Comparison of ENCODE assay signal across 11 mouse cellular contexts in genomic region chr2:71531124-71531590, GRCm38 (mm10). TPM values are rescaled to one million over a fixed set of nuclear protein-coding genes. Genes with fewer than 3 reads are reported as not detected.
DNase-seq lines count a peak whose midpoint lies in the region; ATAC-seq and TF ChIP-seq lines count a peak whose summit lies in the region.
"Had no signal": no experiment of that assay in that cellular context is flagged by ENCODE, and none has a peak within 500 bp of the region (broad histone marks: within the 10 kb centered on the region; RNA-seq: fewer than 3 reads in every experiment).

No protein-coding gene starts in this region.

- peak; percentile 42 for DNase-seq in midbrain, embryonic 10.5 days (ENCODE audit: low spot score)
- DNase-seq in midbrain, postnatal 0 days (ENCODE audit: low spot score), result no peak
- no peak for DNase-seq in embryonic facial prominence, embryonic 10.5 days (ENCODE audit: low spot score)
- no peak for DNase-seq in forebrain, postnatal 0 days
- DNase-seq in spleen, postnatal 36 days (ENCODE audit: low spot score in 2 of 2), result no peak
- DNase-seq in layer of hippocampus, postnatal 25 days (ENCODE audit: extremely low spot score in 1 of 2, low spot score in 1 of 2), result no peak

- no peak overlapping the region for H3K27ac ChIP-seq in midbrain, embryonic 10.5 days (replicated peaks)
- H3K27ac ChIP-seq in midbrain, postnatal 0 days (ENCODE audit: low read depth, low read length), result no peak overlapping the region
- peak overlapping the region; percentile 89 for H3K27ac ChIP-seq in embryonic facial prominence, embryonic 10.5 days (replicated peaks)
- H3K27ac ChIP-seq in forebrain, postnatal 0 days (ENCODE audit: low read depth, low read length), result peak overlapping the region; percentile 92
- H3K27ac ChIP-seq in midbrain, embryonic 16.5 days (ENCODE audit: low read length), result peak overlapping the region; percentile 31
- H3K27ac ChIP-seq: liver, embryonic 15.5 days had no signal

- H3K36me3 ChIP-seq in midbrain, embryonic 10.5 days, result no peaks in the 10 kb centered on the region
- no peaks in the 10 kb centered on the region for H3K36me3 ChIP-seq in midbrain, postnatal 0 days (ENCODE audit: insufficient read depth, low read length)
- H3K36me3 ChIP-seq in embryonic facial prominence, embryonic 10.5 days (replicated peaks), result no peaks in the 10 kb centered on the region
- H3K36me3 ChIP-seq in forebrain, postnatal 0 days (ENCODE audit: insufficient read depth), result no peaks in the 10 kb centered on the region
- H3K36me3 ChIP-seq in midbrain, embryonic 16.5 days (ENCODE audit: control insufficient read depth, insufficient read depth, low read length), result no peaks in the 10 kb centered on the region
- H3K36me3 ChIP-seq: liver, embryonic 15.5 days had no signal

- peak overlapping the region; percentile 56 for H3K4me3 ChIP-seq in midbrain, embryonic 10.5 days
- H3K4me3 ChIP-seq in midbrain, postnatal 0 days (ENCODE audit: low read depth, low read length), result no peak overlapping the region
- peak overlapping the region; percentile 65 for H3K4me3 ChIP-seq in embryonic facial prominence, embryonic 10.5 days
- H3K4me3 ChIP-seq in forebrain, postnatal 0 days (ENCODE audit: low read depth, low read length), result peak overlapping the region; percentile 47
- peak overlapping the region; percentile 39 for H3K4me3 ChIP-seq in midbrain, embryonic 16.5 days (ENCODE audit: low read depth, low read length)
- H3K4me3 ChIP-seq: liver, embryonic 15.5 days had no signal

- no peak overlapping the region for H3K4me2 ChIP-seq in midbrain, postnatal 0 days (ENCODE audit: low read depth, low read length, poor library complexity, severe bottlenecking)
- H3K4me2 ChIP-seq in forebrain, postnatal 0 days (ENCODE audit: low read depth), result peak overlapping the region; percentile 63
- H3K4me2 ChIP-seq in midbrain, embryonic 16.5 days (ENCODE audit: low read length), result no peak overlapping the region
- H3K4me2 ChIP-seq: liver, embryonic 15.5 days had no signal

- WGBS in midbrain, embryonic 10.5 days, result 0% methylated on average over 12 of the region's 12 CpGs
- WGBS in midbrain, postnatal 0 days, result 2% methylated on average over 11 of the region's 12 CpGs
- WGBS in embryonic facial prominence, embryonic 10.5 days, result under 1% methylated on average over 12 of the region's 12 CpGs
- WGBS in forebrain, postnatal 0 days, result 5% methylated on average over 12 of the region's 12 CpGs
- WGBS in midbrain, embryonic 16.5 days, result 1% methylated on average over 12 of the region's 12 CpGs

- no peak overlapping the region for H3K9ac ChIP-seq in midbrain, postnatal 0 days (replicated peaks; ENCODE audit: low read length, poor library complexity, severe bottlenecking)
- H3K9ac ChIP-seq in forebrain, postnatal 0 days, result peak overlapping the region; percentile 71
- no peak overlapping the region; the same call in 1 of the 2 replicates for H3K9ac ChIP-seq in midbrain, embryonic 16.5 days (ENCODE audit: low read depth, low read length)
- H3K9ac ChIP-seq: liver, embryonic 15.5 days had no signal

- H3K9me3 ChIP-seq in midbrain, embryonic 10.5 days (replicated peaks), result no peaks in the 10 kb centered on the region
- H3K9me3 ChIP-seq in midbrain, postnatal 0 days (ENCODE audit: low read length), result no peaks in the 10 kb centered on the region
- no peaks in the 10 kb centered on the region for H3K9me3 ChIP-seq in embryonic facial prominence, embryonic 10.5 days
- H3K9me3 ChIP-seq in forebrain, postnatal 0 days (ENCODE audit: low read length), result no peaks in the 10 kb centered on the region
- H3K9me3 ChIP-seq in midbrain, embryonic 16.5 days (replicated peaks; ENCODE audit: control insufficient read depth, low read length, poor library complexity, severe bottlenecking), result no peaks in the 10 kb centered on the region
- H3K9me3 ChIP-seq: liver, embryonic 15.5 days had no signal

- TF ChIP-seq CTCF in midbrain, postnatal 0 days (IDR thresholded peaks at IDR 0.05), result no peak
- no peak for TF ChIP-seq CTCF in forebrain, postnatal 0 days (IDR thresholded peaks at IDR 0.05; ENCODE audit: low read depth)

- ATAC-seq in midbrain, postnatal 0 days (ENCODE audit: low FRiP score), result no peak
- no peak for ATAC-seq in forebrain, postnatal 0 days
- no peak for ATAC-seq in midbrain, embryonic 16.5 days
- ATAC-seq in CD4-positive, CD25-positive, alpha-beta regulatory T cell, adult 4 months, result no peak

- H3K4me1 ChIP-seq in midbrain, embryonic 10.5 days, result peaks cover 29% of the 10 kb centered on the region
- H3K4me1 ChIP-seq in midbrain, postnatal 0 days (ENCODE audit: insufficient read depth, low read length), result 0 out of 2 replicates have a peak, but pooled peaks cover 5% of the 10 kb centered on the region
- H3K4me1 ChIP-seq in embryonic facial prominence, embryonic 10.5 days, result peaks cover 76% of the 10 kb centered on the region
- peaks cover 3% of the 10 kb centered on the region; the same call in 1 of the 2 replicates for H3K4me1 ChIP-seq in forebrain, postnatal 0 days (ENCODE audit: insufficient read depth)
- H3K4me1 ChIP-seq in midbrain, embryonic 16.5 days (ENCODE audit: control insufficient read depth, insufficient read depth, low read length), result peaks cover 8% of the 10 kb centered on the region; the same call in 1 of the 2 replicates

- peaks cover 100% of the 10 kb centered on the region for H3K27me3 ChIP-seq in midbrain, embryonic 10.5 days (ENCODE audit: low read depth, poor library complexity, severe bottlenecking)
- peaks cover 79% of the 10 kb centered on the region for H3K27me3 ChIP-seq in midbrain, postnatal 0 days (ENCODE audit: insufficient read depth, low read length)
- peaks cover 100% of the 10 kb centered on the region for H3K27me3 ChIP-seq in embryonic facial prominence, embryonic 10.5 days (replicated peaks; ENCODE audit: low read depth, poor library complexity, severe bottlenecking)
- peaks cover 34% of the 10 kb centered on the region for H3K27me3 ChIP-seq in forebrain, postnatal 0 days (ENCODE audit: insufficient read depth, low read length)
- peaks cover 65% of the 10 kb centered on the region for H3K27me3 ChIP-seq in midbrain, embryonic 16.5 days (ENCODE audit: control insufficient read depth, insufficient read depth, low read depth, low read length)

RNA-seq across cellular contexts. Expression of gene Dlx1, which starts 3.2 kb away (rescaled TPM):
- polyA plus RNA-seq in midbrain, embryonic 10.5 days (2016; fragmentation: Nextera tagmentation; extraction: Ambion mirVana), result 12.2 and 22.4 TPM in 2 replicates
- total RNA-seq in midbrain, postnatal 0 days (2014; rRNA removed), result 2.8 and 8.8 TPM in 2 replicates
- 10.5 and 25.5 TPM in 2 replicates for polyA plus RNA-seq in midbrain, postnatal 0 days (2015; fragmentation: Nextera tagmentation; extraction: Ambion mirVana)
- polyA plus RNA-seq in embryonic facial prominence, embryonic 10.5 days (2016; fragmentation: Nextera tagmentation; extraction: Ambion mirVana), result 46.1 and 69.6 TPM in 2 replicates
- 73.5 and 80.2 TPM in 2 replicates for total RNA-seq in forebrain, postnatal 0 days (2014; rRNA removed)
- polyA plus RNA-seq in forebrain, postnatal 0 days (2015; fragmentation: Nextera tagmentation; extraction: Ambion mirVana), result 105 and 139 TPM in 2 replicates
- 31.5 and 55.5 TPM in 2 replicates for polyA plus RNA-seq in midbrain, embryonic 16.5 days (2015; fragmentation: Nextera tagmentation; extraction: Ambion mirVana)
- 10 to 100 TPM; 13.6 to 19.3 TPM for total RNA-seq in layer of hippocampus, postnatal 25 days (2021)
- not detected for polyA plus RNA-seq in CD4-positive, CD25-positive, alpha-beta regulatory T cell, adult 4 months (2017; shearing (Covaris generic))

RNA-seq across cellular contexts. Expression of gene Dlx2, which starts 15.4 kb away (rescaled TPM):
- 6.2 and 9.2 TPM in 2 replicates for polyA plus RNA-seq in midbrain, embryonic 10.5 days (2016; fragmentation: Nextera tagmentation; extraction: Ambion mirVana)
- 0.38 and 1.2 TPM in 2 replicates for total RNA-seq in midbrain, postnatal 0 days (2014; rRNA removed)
- 3.1 and 8.4 TPM in 2 replicates for polyA plus RNA-seq in midbrain, postnatal 0 days (2015; fragmentation: Nextera tagmentation; extraction: Ambion mirVana)
- polyA plus RNA-seq in embryonic facial prominence, embryonic 10.5 days (2016; fragmentation: Nextera tagmentation; extraction: Ambion mirVana), result 33.3 and 38.4 TPM in 2 replicates
- total RNA-seq in forebrain, postnatal 0 days (2014; rRNA removed), result 19.3 and 28.1 TPM in 2 replicates
- 40.0 and 43.1 TPM in 2 replicates for polyA plus RNA-seq in forebrain, postnatal 0 days (2015; fragmentation: Nextera tagmentation; extraction: Ambion mirVana)
- 4.5 and 10.9 TPM in 2 replicates for polyA plus RNA-seq in midbrain, embryonic 16.5 days (2015; fragmentation: Nextera tagmentation; extraction: Ambion mirVana)
- 1 to 10 TPM; 5.7 to 6.0 TPM for total RNA-seq in layer of hippocampus, postnatal 25 days (2021)
- polyA plus RNA-seq in CD4-positive, CD25-positive, alpha-beta regulatory T cell, adult 4 months (2017; shearing (Covaris generic)), result not detected
- polyA plus RNA-seq: spleen, adult 2 months; urinary bladder, adult 2 months had no signal

Comparison
In these comparisons a context has a peak if more than half of its experiments do, and no peak if none do; other contexts are left out.
1. H3K27ac ChIP-seq: peak in embryonic facial prominence, embryonic 10.5 days (single experiment), forebrain, postnatal 0 days (single experiment) and midbrain, embryonic 16.5 days (single experiment); none in midbrain, embryonic 10.5 days (single experiment) and midbrain, postnatal 0 days (single experiment).
2. RNA of gene Dlx1, which starts 3.2 kb away (polyA plus RNA-seq): 105 to 139 TPM in forebrain, postnatal 0 days, 46.1 to 69.6 TPM in embryonic facial prominence, embryonic 10.5 days, 31.5 to 55.5 TPM in midbrain, embryonic 16.5 days, 10.5 to 25.5 TPM in midbrain, postnatal 0 days and 12.2 to 22.4 TPM in midbrain, embryonic 10.5 days; not detected in CD4-positive, CD25-positive, alpha-beta regulatory T cell, adult 4 months; every median in the first group is over 10 times any median in the second.